Mouse (Mus musculus) liver, embryonic 14 days (tissue): Measurements from ENCODE around the gene Olfr837. TPM values are rescaled to one million over a fixed set of nuclear protein-coding genes. Genes with fewer than 3 reads are reported as not detected.

Source experiments
- polyA plus RNA-seq: library from polyadenylated mRNA; depleted of rRNA; stranded (reverse); fragments of >200 nt; gene quantifications from 2 replicates; pipeline ENCODE4 v1.2.3, GENCODE M21; 2012; rRNA removed

Gene Olfr837
- polyA plus RNA-seq: not detected in 2 replicates

GRCm38 (mm10) chr9:19136017-19136416 lies at the start of gene Olfr837:
TSS of gene Olfr837 (plus strand) at chr9:19136317.

GRCm38 (mm10) chr9:19120082-19120481 lies 16.0 kb upstream of the Olfr837 start, which contains the start of gene Olfr836:
TSS of gene Olfr836 (plus strand) at chr9:19120382.

GRCm38 (mm10) chr9:19177212-19177611 lies 41.1 kb downstream of the Olfr837 start, which contains the start of gene Olfr839-ps1:
TSS of gene Olfr839-ps1 (minus strand) at chr9:19177312.

Other genes starting within 250 kb of the Olfr837 start
- not detected in 2 replicates for gene Olfr832, start 199.2 kb upstream of the Olfr837 start, polyA plus RNA-seq
- gene Olfr834, start 148.3 kb upstream of the Olfr837 start, polyA plus RNA-seq: not detected in 2 replicates
- not detected in 2 replicates for gene Olfr835, start 103.6 kb upstream of the Olfr837 start, polyA plus RNA-seq
- gene Olfr836, start 15.9 kb upstream of the Olfr837 start, polyA plus RNA-seq: not detected in 2 replicates
- gene Olfr839-ps1, start 41.0 kb downstream of the Olfr837 start, polyA plus RNA-seq: not detected in 2 replicates
- gene Olfr843, start 115.7 kb downstream of the Olfr837 start, polyA plus RNA-seq: not detected in 2 replicates
- not detected in 2 replicates for gene Olfr844, start 180.0 kb downstream of the Olfr837 start, polyA plus RNA-seq
- not detected in 2 replicates for gene Olfr845, start 200.1 kb downstream of the Olfr837 start, polyA plus RNA-seq
- not detected in 2 replicates for gene Olfr846, start 227.7 kb downstream of the Olfr837 start, polyA plus RNA-seq
- gene Olfr847, start 242.4 kb downstream of the Olfr837 start, polyA plus RNA-seq: not detected in 2 replicates